Mouse (Mus musculus): ENCODE measurements around the gene Olfr243.
"Not testable (repeated sequence)": the region's sequence is repeated elsewhere in the genome, so short reads cannot be mapped to it uniquely, and the experiment has no call there.

The Olfr243 gene

GRCm38 (mm10) chr7:103714371-103714770 lies at the start of gene Olfr243:
Gene Olfr243 (plus strand): TSS chr7:103714671.
- no peak for DNase-seq (ENCODE audit: low read depth)

GRCm38 (mm10) chr7:103671091-103671490 lies 43.4 kb upstream of the Olfr243 start, which contains the start of gene Olfr624:
Gene Olfr624 (minus strand): TSS chr7:103671191.
- no peak for DNase-seq (ENCODE audit: low read depth)

GRCm38 (mm10) chr7:103682420-103682819 lies 32.1 kb upstream of the Olfr243 start, which contains the start of gene Olfr625-ps1:
Gene Olfr625-ps1 (plus strand): TSS chr7:103682720.
- no peak for DNase-seq (ENCODE audit: low read depth)

- no peak for DNase-seq (ENCODE audit: low read depth)
These were observed 15.0 kb upstream of the Olfr243 start for GRCm38 (mm10) chr7:103699469-103699868.

GRCm38 (mm10) chr7:103712024-103712423 lies 2.4 kb upstream of the Olfr243 start:
- DNase-seq (ENCODE audit: low read depth): peak; percentile 15

- not testable (repeated sequence) for DNase-seq (ENCODE audit: low read depth)
These were observed 1.9 kb downstream of the Olfr243 start for GRCm38 (mm10) chr7:103716398-103716797.

GRCm38 (mm10) chr7:103730074-103730473 lies 15.6 kb downstream of the Olfr243 start, which contains the start of gene Olfr628:
Gene Olfr628 (plus strand): TSS chr7:103730374.
- no peak for DNase-seq (ENCODE audit: low read depth)

- no peak for DNase-seq (ENCODE audit: low read depth)
These were observed 30.4 kb downstream of the Olfr243 start, which contains the start of gene Olfr629 for GRCm38 (mm10) chr7:103744843-103745242. Gene Olfr629 (minus strand): TSS chr7:103744943.

- no peak for DNase-seq (ENCODE audit: low read depth)
These were observed 42.8 kb downstream of the Olfr243 start, which contains the start of gene Olfr630 for GRCm38 (mm10) chr7:103757233-103757632. Gene Olfr630 (minus strand): TSS chr7:103757333.

- DNase-seq (ENCODE audit: low read depth): peak; percentile 35
These were observed 47.7 kb downstream of the Olfr243 start for GRCm38 (mm10) chr7:103762212-103762611.

- DNase-seq (ENCODE audit: low read depth): not testable (repeated sequence)
These were observed 53.2 kb downstream of the Olfr243 start for GRCm38 (mm10) chr7:103767687-103768086.
